Mouse (Mus musculus) C2C12 (cell line): ENCODE measurements around the gene Clstn1. TPM values are rescaled to one million over a fixed set of nuclear protein-coding genes. Genes with fewer than 3 reads are reported as not detected.

Experiments used
- H3K27me3 ChIP-seq: one replicate; pipeline ENCODE4 v1.6.1; 2011; ENCODE audit not compliant: control insufficient read depth, insufficient read depth, insufficient read length
- H3K36me3 ChIP-seq: one replicate; pipeline ENCODE4 v1.6.1; 2011; ENCODE audit not compliant: control insufficient read depth, insufficient read depth
- H3K4me3 ChIP-seq: one replicate; pipeline ENCODE4 v1.5.1; 2011; ENCODE audit warnings: mild to moderate bottlenecking, control low read depth; ENCODE audit not compliant: poor library complexity, insufficient read depth, severe bottlenecking
- H3K79me2 ChIP-seq: one replicate; pipeline ENCODE4 v1.6.1; 2011; ENCODE audit not compliant: control insufficient read depth, insufficient read depth
- H3K79me3 ChIP-seq: one replicate; pipeline ENCODE4 v1.6.1; 2011; ENCODE audit warnings: low read depth, control low read depth
- H3ac ChIP-seq: one replicate; pipeline ENCODE3; 2011; ENCODE audit warnings: low read depth; ENCODE audit not compliant: control insufficient read depth, insufficient read length
- CEBPB ChIP-seq: IDR thresholded peaks from one replicate; pipeline ENCODE4 v1.6.1; 2011; ENCODE audit warnings: low read depth, mild to moderate bottlenecking, control low read depth, moderate library complexity
- CTCF ChIP-seq: IDR thresholded peaks from one replicate; pipeline ENCODE4 v1.5.1; 2011; ENCODE audit not compliant: control insufficient read depth, insufficient read depth, insufficient read length
- FOSL1 ChIP-seq: IDR thresholded peaks from one replicate; pipeline ENCODE4 v1.8.0; 2011; ENCODE audit warnings: mild to moderate bottlenecking, low read length; ENCODE audit not compliant: poor library complexity, insufficient read depth, severe bottlenecking
- MAX ChIP-seq: IDR thresholded peaks from one replicate; pipeline ENCODE4 v1.6.1; 2011; ENCODE audit warnings: mild to moderate bottlenecking, control low read depth
- MYOD1 ChIP-seq: IDR thresholded peaks from one replicate; pipeline ENCODE4 v1.6.1; 2011; ENCODE audit warnings: low read depth; ENCODE audit not compliant: control insufficient read depth, insufficient read length
- MYOG ChIP-seq: IDR thresholded peaks from one replicate; pipeline ENCODE4 v1.6.1; 2011; ENCODE audit not compliant: control insufficient read depth, insufficient read length; ENCODE audit errors: extremely low read depth
- USF1 ChIP-seq: IDR thresholded peaks from one replicate; pipeline ENCODE4 v1.6.1; 2011; ENCODE audit warnings: low read depth, mild to moderate bottlenecking, control low read depth, moderate library complexity
- polyA plus RNA-seq: library from polyadenylated mRNA; unstranded; fragments of >200 nt; fragmentation: generic; extraction: Trizol; gene quantifications from one replicate; pipeline ENCODE4 v1.2.1, GENCODE M21; 2012; ENCODE audit warnings: missing spikeins

Gene Clstn1
- polyA plus RNA-seq, 1 experiment = 45.3 TPM

- no peaks in the 10 kb centered on the region for H3K79me3 ChIP-seq
- no peak overlapping the region for H3ac ChIP-seq
- no peak for TF ChIP-seq CEBPB
- no peak for TF ChIP-seq FOSL1
- no peak for TF ChIP-seq MAX
- TF ChIP-seq CTCF = no peak
- no peak for TF ChIP-seq USF1
- no peak for TF ChIP-seq MYOG
- no peak for TF ChIP-seq MYOD1
- H3K79me2 ChIP-seq = no peaks in the 10 kb centered on the region
- no peak overlapping the region for H3K4me3 ChIP-seq
- H3K27me3 ChIP-seq = peaks cover 12% of the 10 kb centered on the region
- H3K36me3 ChIP-seq = no peaks in the 10 kb centered on the region
Observed at GRCm38 (mm10) chr4:149576061-149576460, 10.2 kb upstream of the Clstn1 start.

- H3K4me3 ChIP-seq = no peak overlapping the region
- no peaks in the 10 kb centered on the region for H3K79me2 ChIP-seq
- peaks cover 20% of the 10 kb centered on the region for H3K27me3 ChIP-seq
- no peaks in the 10 kb centered on the region for H3K36me3 ChIP-seq
- H3ac ChIP-seq = no peak overlapping the region
- no peak for TF ChIP-seq CTCF
- TF ChIP-seq FOSL1 = no peak
- TF ChIP-seq MAX = no peak
- TF ChIP-seq MYOD1 = no peak
- no peak for TF ChIP-seq MYOG
- no peak for TF ChIP-seq USF1
- TF ChIP-seq CEBPB = no peak
- H3K79me3 ChIP-seq = no peaks in the 10 kb centered on the region
Observed at GRCm38 (mm10) chr4:149576993-149577548, 9.2 kb upstream of the Clstn1 start.

GRCm38 (mm10) chr4:149578085-149578681 lies 8.1 kb upstream of the Clstn1 start:
- H3K79me2 ChIP-seq = no peaks in the 10 kb centered on the region
- H3K4me3 ChIP-seq = no peak overlapping the region
- TF ChIP-seq FOSL1 (no peak), MAX (no peak), USF1 (no peak), MYOG (no peak), MYOD1 (no peak), CEBPB (no peak), CTCF (no peak)
- H3K27me3 ChIP-seq = peaks cover 20% of the 10 kb centered on the region
- H3ac ChIP-seq = no peak overlapping the region
- H3K36me3 ChIP-seq = no peaks in the 10 kb centered on the region
- H3K79me3 ChIP-seq = no peaks in the 10 kb centered on the region

- H3K79me2 ChIP-seq = no peaks in the 10 kb centered on the region
- no peak overlapping the region for H3ac ChIP-seq
- TF ChIP-seq MAX = no peak
- TF ChIP-seq USF1 = no peak
- TF ChIP-seq MYOG = no peak
- no peak for TF ChIP-seq CTCF
- no peak for TF ChIP-seq CEBPB
- no peak for TF ChIP-seq MYOD1
- no peak for TF ChIP-seq FOSL1
- H3K36me3 ChIP-seq = no peaks in the 10 kb centered on the region
- H3K79me3 ChIP-seq = no peaks in the 10 kb centered on the region
- peaks cover 20% of the 10 kb centered on the region for H3K27me3 ChIP-seq
- no peak overlapping the region for H3K4me3 ChIP-seq
Observed at GRCm38 (mm10) chr4:149578831-149579230, 7.4 kb upstream of the Clstn1 start.

GRCm38 (mm10) chr4:149585236-149585635 lies 1.0 kb upstream of the Clstn1 start:
- Histone ChIP-seq H3K79me3 (peaks cover 16% of the 10 kb centered on the region), H3K36me3 (no peaks in the 10 kb centered on the region), H3ac (no peak overlapping the region), H3K79me2 (peaks cover 34% of the 10 kb centered on the region), H3K27me3 (peaks cover 16% of the 10 kb centered on the region), H3K4me3 (no peak overlapping the region)
- no peak for TF ChIP-seq CTCF
- TF ChIP-seq USF1 = no peak
- TF ChIP-seq FOSL1 = no peak
- no peak for TF ChIP-seq MYOG
- no peak for TF ChIP-seq CEBPB
- no peak for TF ChIP-seq MAX
- no peak for TF ChIP-seq MYOD1
